Mouse (Mus musculus) right cerebral cortex, postnatal 10 days (tissue): ENCODE results near the gene Olfr461.
"Not testable (repeated sequence)": the region's sequence is repeated elsewhere in the genome, so short reads cannot be mapped to it uniquely, and the experiment has no call there.

Experiments used
- DNase-seq, 2 experiments: peaks; one replicate each; pipeline ENCODE4 v3.0.0; 2021; ENCODE audit warnings: low spot score in 2 of 2

The Olfr461 gene

GRCm38 (mm10) chr6:40554950-40555349 is at the start of gene Olfr461:
Olfr461 (minus strand) TSS chr6:40555050.
- DNase-seq: no peak

- DNase-seq: not testable (repeated sequence)
Measured at GRCm38 (mm10) chr6:40598546-40598945, 43.7 kb upstream of the Olfr461 start.

GRCm38 (mm10) chr6:40594804-40595550 is 40.1 kb upstream of the Olfr461 start:
- DNase-seq: no peak

- DNase-seq: no peak
Measured at GRCm38 (mm10) chr6:40588346-40588745, 33.5 kb upstream of the Olfr461 start.

GRCm38 (mm10) chr6:40585645-40586044 is 30.8 kb upstream of the Olfr461 start, which contains the start of gene Clec5a:
Clec5a (minus strand) TSS chr6:40585821.
- peak in 1 of 2 experiments; percentile 19 for DNase-seq

GRCm38 (mm10) chr6:40584336-40584735 is 29.5 kb upstream of the Olfr461 start:
- peak in 1 of 2 experiments; percentile 21 for DNase-seq

- no peak for DNase-seq
Measured at GRCm38 (mm10) chr6:40576305-40576704, 21.5 kb upstream of the Olfr461 start.

GRCm38 (mm10) chr6:40573618-40574017 is 18.8 kb upstream of the Olfr461 start:
- DNase-seq: no peak

GRCm38 (mm10) chr6:40569187-40569586 is 14.3 kb upstream of the Olfr461 start, which contains the start of gene Olfr460:
Olfr460 (plus strand) TSS chr6:40569487.
- no peak for DNase-seq

GRCm38 (mm10) chr6:40544690-40545089 is 10.2 kb downstream of the Olfr461 start:
- DNase-seq: no peak

GRCm38 (mm10) chr6:40519408-40519807 is 35.4 kb downstream of the Olfr461 start, which contains the start of gene Prss37:
Prss37 (minus strand) TSS chr6:40519508.
- DNase-seq: no peak

- DNase-seq: no peak
Measured at GRCm38 (mm10) chr6:40493229-40493628, 61.6 kb downstream of the Olfr461 start, which contains the start of gene Tas2r108. Tas2r108 (plus strand) TSS chr6:40493529.
